Mouse (Mus musculus) bone marrow macrophage, adult 2 months (primary cell): ENCODE measurements around the gene Pttg1ip.

ENCODE experiments used
- CTCF ChIP-seq: IDR thresholded peaks from 2 replicates; pipeline ENCODE4 v1.5.1; 2012; ENCODE audit warnings: low read depth, mild to moderate bottlenecking, low read length, moderate library complexity
- POLR2A ChIP-seq: IDR thresholded peaks from 2 replicates; pipeline ENCODE4 v1.6.1; 2012; ENCODE audit warnings: mild to moderate bottlenecking, low read depth, low read length, borderline replicate concordance

- no peak for TF ChIP-seq CTCF
- TF ChIP-seq POLR2A: no peak
Measured at GRCm38 (mm10) chr10:77532020-77532413, 49.5 kb upstream of the Pttg1ip start.
